In genomic region chr9:65200606-65201005, GRCm38 (mm10) we compare ENCODE assay signal across 8 mouse cellular contexts. TPM values are rescaled to one million over a fixed set of nuclear protein-coding genes. Genes with fewer than 3 reads are reported as not detected.
DNase-seq lines count a peak whose midpoint lies in the region; ATAC-seq and TF ChIP-seq lines count a peak whose summit lies in the region.

No protein-coding gene starts in this region.

- H3K4me2 ChIP-seq in forebrain, embryonic 12.5 days, result no peak overlapping the region
- no peak overlapping the region for H3K4me2 ChIP-seq in hindbrain, postnatal 0 days (ENCODE audit: low read depth, low read length)
- no peak overlapping the region for H3K4me2 ChIP-seq in stomach, embryonic 15.5 days

- no peak for DNase-seq in forebrain, embryonic 10.5 days (ENCODE audit: extremely low spot score, low spot score)
- DNase-seq in testis, postnatal 10 days (ENCODE audit: low spot score), result no peak
- DNase-seq in hindbrain, postnatal 0 days (ENCODE audit: low spot score), result no peak
- no peak for DNase-seq in thymus, postnatal 25 days

- 78% methylated on average over 1 of the region's 1 CpGs for WGBS in forebrain, embryonic 12.5 days
- 89% methylated on average over 1 of the region's 1 CpGs for WGBS in forebrain, embryonic 10.5 days
- WGBS in hindbrain, postnatal 0 days, result 65% methylated on average over 1 of the region's 1 CpGs
- WGBS in stomach, embryonic 15.5 days, result 54% methylated on average over 1 of the region's 1 CpGs

- H3K4me1 ChIP-seq in forebrain, embryonic 12.5 days, result peaks cover 19% of the 10 kb centered on the region
- H3K4me1 ChIP-seq in forebrain, embryonic 10.5 days, result peaks cover 35% of the 10 kb centered on the region
- peaks cover 8% of the 10 kb centered on the region for H3K4me1 ChIP-seq in testis, adult 2 months (ENCODE audit: control insufficient read depth, insufficient read depth, low read length)
- H3K4me1 ChIP-seq in hindbrain, postnatal 0 days (ENCODE audit: insufficient read depth, low read length), result no peaks in the 10 kb centered on the region
- H3K4me1 ChIP-seq in stomach, embryonic 15.5 days, result peaks cover 17% of the 10 kb centered on the region

- TF ChIP-seq POLR2A in testis, adult 2 months (IDR thresholded peaks at IDR 0.05; ENCODE audit: control insufficient read depth, low read depth, low read length), result no peak

- no peaks in the 10 kb centered on the region for H3K9me3 ChIP-seq in forebrain, embryonic 12.5 days
- H3K9me3 ChIP-seq in forebrain, embryonic 10.5 days, result no peaks in the 10 kb centered on the region
- H3K9me3 ChIP-seq in hindbrain, postnatal 0 days (ENCODE audit: low read length), result no peaks in the 10 kb centered on the region
- H3K9me3 ChIP-seq in stomach, embryonic 15.5 days, result no peaks in the 10 kb centered on the region

- H3K27ac ChIP-seq in forebrain, embryonic 12.5 days, result peak overlapping the region; percentile 73; the same call in 1 of the 2 replicates
- H3K27ac ChIP-seq in forebrain, embryonic 10.5 days, result no peak overlapping the region
- peak overlapping the region; percentile 70; the same call in 1 of the 2 replicates for H3K27ac ChIP-seq in testis, adult 2 months (ENCODE audit: control insufficient read depth, insufficient read depth, low read depth, low read length)
- H3K27ac ChIP-seq in hindbrain, postnatal 0 days, result 0 out of 2 replicates have a peak overlapping the region, but pooled peaks have one; percentile 4
- peak overlapping the region; percentile 74 for H3K27ac ChIP-seq in stomach, embryonic 15.5 days

- H3K27me3 ChIP-seq in forebrain, embryonic 12.5 days, result no peaks in the 10 kb centered on the region
- no peaks in the 10 kb centered on the region for H3K27me3 ChIP-seq in forebrain, embryonic 10.5 days (ENCODE audit: poor library complexity, severe bottlenecking)
- no peaks in the 10 kb centered on the region for H3K27me3 ChIP-seq in testis, adult 2 months (ENCODE audit: control insufficient read depth, insufficient read depth, low read length)
- H3K27me3 ChIP-seq in hindbrain, postnatal 0 days (ENCODE audit: insufficient read depth, low read length), result no peaks in the 10 kb centered on the region
- no peaks in the 10 kb centered on the region for H3K27me3 ChIP-seq in stomach, embryonic 15.5 days (replicated peaks)

- no peak for ATAC-seq in forebrain, embryonic 12.5 days (ENCODE audit: low FRiP score)
- no peak for ATAC-seq in hindbrain, postnatal 0 days
- ATAC-seq in stomach, embryonic 15.5 days (ENCODE audit: insufficient read depth, low FRiP score, low read depth), result no peak
- ATAC-seq in cerebellum, adult (ENCODE audit: insufficient number of reproducible peaks, low FRiP score, low TSS enrichment), result no peak

- no peaks in the 10 kb centered on the region for H3K36me3 ChIP-seq in forebrain, embryonic 12.5 days (replicated peaks)
- no peaks in the 10 kb centered on the region for H3K36me3 ChIP-seq in forebrain, embryonic 10.5 days (replicated peaks)
- H3K36me3 ChIP-seq in testis, adult 2 months (ENCODE audit: control insufficient read depth, insufficient read depth, low read length), result no peaks in the 10 kb centered on the region
- no peaks in the 10 kb centered on the region for H3K36me3 ChIP-seq in hindbrain, postnatal 0 days (ENCODE audit: insufficient read depth, low read length)
- H3K36me3 ChIP-seq in stomach, embryonic 15.5 days, result no peaks in the 10 kb centered on the region

- no peak overlapping the region for H3K4me3 ChIP-seq in forebrain, embryonic 12.5 days (replicated peaks)
- no peak overlapping the region for H3K4me3 ChIP-seq in forebrain, embryonic 10.5 days
- H3K4me3 ChIP-seq in testis, adult 2 months (ENCODE audit: control insufficient read depth, low read depth, low read length), result no peak overlapping the region
- no peak overlapping the region for H3K4me3 ChIP-seq in hindbrain, postnatal 0 days (ENCODE audit: low read length)
- H3K4me3 ChIP-seq in stomach, embryonic 15.5 days (replicated peaks), result no peak overlapping the region

- no peak overlapping the region for H3K9ac ChIP-seq in forebrain, embryonic 12.5 days
- no peak overlapping the region for H3K9ac ChIP-seq in hindbrain, postnatal 0 days (replicated peaks; ENCODE audit: low read length)
- H3K9ac ChIP-seq in stomach, embryonic 15.5 days, result no peak overlapping the region

- no peak for TF ChIP-seq CTCF in testis, adult 2 months (IDR thresholded peaks at IDR 0.05; ENCODE audit: control insufficient read depth, insufficient read depth, insufficient replicate concordance, low read depth, low read length)
- TF ChIP-seq CTCF in hindbrain, postnatal 0 days (IDR thresholded peaks at IDR 0.05; ENCODE audit: low read depth), result no peak

RNA-seq across cellular contexts. Expression of gene Parp16, which starts 5.5 kb away (rescaled TPM):
- polyA plus RNA-seq in forebrain, embryonic 12.5 days (2016; fragmentation: Nextera tagmentation; extraction: Ambion mirVana), result 5.7 and 5.9 TPM in 2 replicates
- polyA plus RNA-seq in forebrain, embryonic 10.5 days (2016; fragmentation: Nextera tagmentation; extraction: Ambion mirVana), result 7.0 and 8.5 TPM in 2 replicates
- polyA plus RNA-seq in testis, adult 2 months (2012; rRNA removed), result 2.2 and 2.3 TPM in 2 replicates
- 2.6 and 6.7 TPM in 2 replicates for total RNA-seq in hindbrain, postnatal 0 days (2014; rRNA removed)
- 5.9 and 6.3 TPM in 2 replicates for polyA plus RNA-seq in hindbrain, postnatal 0 days (2015; fragmentation: Nextera tagmentation; extraction: Ambion mirVana)
- 8.5 and 9.1 TPM in 2 replicates for polyA plus RNA-seq in stomach, embryonic 15.5 days (2015; fragmentation: Nextera tagmentation; extraction: Ambion mirVana)

RNA-seq across cellular contexts. Expression of gene Igdcc3, which starts 59.6 kb away (rescaled TPM):
- polyA plus RNA-seq in forebrain, embryonic 12.5 days (2016; fragmentation: Nextera tagmentation; extraction: Ambion mirVana), result 40.0 and 40.8 TPM in 2 replicates
- 208 and 246 TPM in 2 replicates for polyA plus RNA-seq in forebrain, embryonic 10.5 days (2016; fragmentation: Nextera tagmentation; extraction: Ambion mirVana)
- 0.27 and 0.36 TPM in 2 replicates for polyA plus RNA-seq in testis, adult 2 months (2012; rRNA removed)
- total RNA-seq in hindbrain, postnatal 0 days (2014; rRNA removed), result 2.3 and 6.3 TPM in 2 replicates
- 5.2 and 6.2 TPM in 2 replicates for polyA plus RNA-seq in hindbrain, postnatal 0 days (2015; fragmentation: Nextera tagmentation; extraction: Ambion mirVana)
- polyA plus RNA-seq in stomach, embryonic 15.5 days (2015; fragmentation: Nextera tagmentation; extraction: Ambion mirVana), result 1.5 TPM in 2 replicates
